Mouse (Mus musculus) layer of hippocampus, adult 2 months (tissue): ENCODE results near the gene Rbm25. TPM values are rescaled to one million over a fixed set of nuclear protein-coding genes. Genes with fewer than 3 reads are reported as not detected.
"Not testable (repeated sequence)": the region's sequence is repeated elsewhere in the genome, so short reads cannot be mapped to it uniquely, and the experiment has no call there.

Experiments used
- DNase-seq, 2 experiments: peaks; one replicate each; pipeline ENCODE4 v3.0.0; 2022; ENCODE audit warnings: low spot score in 2 of 2
- H3K27ac ChIP-seq: fragments of 200-600 bp; 2 replicates; pipeline ENCODE4 v1.8.1; 2022
- H3K4me3 ChIP-seq: fragments of 200-600 bp; 2 replicates; pipeline ENCODE4 v1.8.1; 2022; ENCODE audit warnings: mild to moderate bottlenecking
- CTCF ChIP-seq: fragments of 200-600 bp; conservative IDR thresholded peaks from 2 replicates; pipeline ENCODE4 v1.8.1; 2022; ENCODE audit warnings: antibody characterized with exemption, mild to moderate bottlenecking, moderate library complexity
- total RNA-seq, 2 experiments: library from RNA; stranded (reverse); gene quantifications; 2 replicates each; pipeline ENCODE4 v1.2.3; 2021

Rbm25 gene
- total RNA-seq, 2 experiments from 2014 or later: 130 to 143 TPM

DNA sequence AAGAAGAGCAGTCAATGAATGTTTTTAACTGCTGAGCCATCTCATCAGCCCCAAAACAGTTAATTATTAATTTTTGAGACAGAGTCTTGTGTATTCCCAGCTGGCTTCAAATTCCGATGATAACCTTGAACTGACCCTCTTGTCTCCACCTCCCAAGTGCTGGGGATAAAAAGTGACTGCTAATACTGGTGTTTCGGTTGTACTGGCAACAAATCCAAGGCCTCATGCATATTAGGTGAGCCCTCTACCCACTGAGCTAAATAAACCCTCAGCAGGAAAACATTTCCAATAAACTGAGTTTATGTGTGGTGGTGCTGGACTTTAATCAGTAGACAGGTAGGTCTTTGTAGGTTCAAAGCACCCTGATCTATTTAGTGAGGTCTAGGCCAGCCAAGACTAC is 12.1 kb upstream of the Rbm25 start:
- no peak for TF ChIP-seq CTCF
- Histone ChIP-seq H3K4me3 (no peak overlapping the region), H3K27ac (no peak overlapping the region)
- no peak for DNase-seq

DNA sequence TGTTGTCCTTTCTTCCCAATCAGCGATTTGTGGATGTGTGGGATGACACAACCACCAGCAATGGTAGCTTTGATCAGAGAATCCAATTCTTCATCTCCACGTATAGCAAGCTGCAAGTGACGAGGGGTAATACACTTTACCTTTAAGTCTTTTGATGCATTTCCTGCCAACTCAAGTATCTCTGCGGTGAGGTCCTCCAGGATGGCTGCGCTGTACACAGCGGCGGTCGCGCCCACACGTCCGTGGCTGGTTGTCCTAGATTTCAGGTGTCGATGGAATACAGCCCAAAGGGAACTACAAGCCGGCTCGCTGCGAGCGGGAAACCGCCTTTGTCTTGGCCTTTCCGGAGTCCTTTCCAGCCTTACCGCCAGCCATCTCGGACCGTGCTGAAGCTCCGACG is 10.3 kb upstream of the Rbm25 start:
- not testable (repeated sequence) for H3K4me3 ChIP-seq, H3K27ac ChIP-seq, DNase-seq

DNA sequence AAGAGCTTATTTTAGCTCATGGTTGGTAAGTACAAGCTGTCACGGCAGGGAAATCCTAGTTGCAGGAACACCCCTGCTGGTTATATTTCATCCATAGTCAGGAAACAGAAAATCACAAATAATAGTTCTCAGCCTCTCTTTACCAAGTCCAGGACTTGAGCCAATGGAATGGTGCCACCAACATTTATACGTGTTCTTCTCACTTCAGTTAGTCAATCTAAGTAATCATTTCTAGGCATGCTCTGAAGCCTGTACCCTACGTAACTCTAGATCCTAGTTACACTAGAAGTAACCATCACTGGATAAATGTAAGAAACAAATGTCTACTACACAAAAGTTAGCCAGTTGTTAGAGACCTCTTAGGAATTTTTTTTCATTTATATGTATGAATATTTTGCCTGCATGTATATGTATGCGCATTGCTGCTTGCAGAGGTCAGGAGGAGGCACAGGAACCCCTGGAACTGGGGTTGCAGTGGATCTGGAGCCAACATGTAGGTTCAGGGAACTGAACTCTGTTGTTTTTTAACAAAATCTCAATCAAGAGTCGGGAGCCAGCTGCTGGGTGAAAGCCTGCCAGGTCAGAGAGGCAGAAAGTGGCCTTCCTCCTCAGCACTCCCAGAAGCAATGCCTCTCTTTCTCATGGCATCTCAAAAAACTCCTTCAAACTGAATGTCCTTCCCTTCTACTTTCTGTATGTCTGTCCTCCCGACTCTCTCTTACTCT is 8.8 kb upstream of the Rbm25 start:
- no peak for DNase-seq
- no peak for TF ChIP-seq CTCF
- H3K27ac ChIP-seq: no peak overlapping the region
- H3K4me3 ChIP-seq: no peak overlapping the region

DNA sequence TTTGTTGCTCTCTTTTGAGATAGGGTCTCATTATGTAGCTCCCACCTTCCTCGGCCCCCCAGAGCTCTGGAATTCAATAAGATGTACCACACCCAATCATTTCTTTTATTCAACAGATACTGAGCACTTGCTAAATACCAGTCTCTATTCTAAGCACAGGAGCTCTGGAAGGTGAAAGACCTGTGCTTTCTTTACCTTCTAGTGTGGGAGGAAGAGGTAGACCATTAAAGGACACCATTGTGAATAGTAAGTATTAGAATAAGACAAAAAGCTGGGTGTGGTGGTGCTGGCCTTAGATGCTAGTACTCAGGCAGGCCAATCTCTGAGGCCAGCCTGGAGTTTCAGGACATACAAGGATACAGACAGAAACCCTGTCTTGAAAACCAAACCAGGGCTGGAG is 6.7 kb upstream of the Rbm25 start:
- no peak for TF ChIP-seq CTCF

DNA sequence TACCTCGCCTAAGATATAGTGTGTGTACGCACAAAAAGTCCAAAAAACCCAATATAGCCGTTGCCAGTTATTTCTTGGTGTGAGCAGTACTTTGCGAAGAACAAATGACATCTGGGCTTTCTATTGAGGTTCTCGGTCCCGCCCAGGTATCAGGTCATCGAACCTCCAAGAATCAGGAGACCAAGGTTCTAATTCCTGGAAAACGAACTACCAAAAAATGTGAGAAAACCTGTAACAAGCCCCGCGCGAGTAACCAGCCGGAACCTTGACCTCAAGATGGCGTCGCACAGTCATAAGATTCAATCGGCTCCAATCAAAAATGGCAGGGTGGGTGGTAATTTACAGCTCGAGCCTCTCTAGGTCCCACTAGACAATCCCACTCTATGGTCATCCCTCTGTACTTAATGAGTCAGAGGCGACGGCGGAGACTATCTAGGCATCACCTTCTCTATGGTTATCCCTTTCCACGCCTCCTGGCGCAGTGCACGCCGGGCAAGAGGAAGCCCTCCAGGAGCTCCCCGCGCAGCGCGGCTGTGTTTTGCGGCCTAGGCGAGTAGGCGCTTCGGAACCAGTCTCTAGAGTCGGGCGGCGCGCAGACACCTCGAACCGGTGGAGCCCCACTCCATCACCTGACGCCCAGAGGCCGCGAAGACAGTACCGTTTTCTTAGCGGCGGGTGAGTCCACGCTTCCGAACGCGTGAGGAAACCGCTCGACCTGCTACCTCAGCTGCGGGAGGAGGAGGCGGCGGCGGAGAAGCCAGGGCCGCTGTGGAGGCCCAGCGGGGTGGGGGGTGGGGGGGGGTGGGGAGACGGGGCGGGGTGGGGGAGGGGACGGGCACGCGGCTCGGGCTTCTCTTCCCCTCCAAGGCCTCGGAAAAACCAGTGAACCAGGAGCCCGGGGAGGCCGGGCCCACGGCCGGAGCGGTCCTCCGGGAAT is 975 bp downstream of the Rbm25 start:
- DNase-seq: peak; percentile 94 to 98
- TF ChIP-seq CTCF: peak; percentile 39
- peak overlapping the region; percentile 95 for H3K27ac ChIP-seq
- H3K4me3 ChIP-seq: peak overlapping the region; percentile 89

More for the DNA sequence above, 6.7 kb upstream of the Rbm25 start:
- no peak overlapping the region for H3K4me3 ChIP-seq
- DNase-seq: no peak
- H3K27ac ChIP-seq: no peak overlapping the region

DNA sequence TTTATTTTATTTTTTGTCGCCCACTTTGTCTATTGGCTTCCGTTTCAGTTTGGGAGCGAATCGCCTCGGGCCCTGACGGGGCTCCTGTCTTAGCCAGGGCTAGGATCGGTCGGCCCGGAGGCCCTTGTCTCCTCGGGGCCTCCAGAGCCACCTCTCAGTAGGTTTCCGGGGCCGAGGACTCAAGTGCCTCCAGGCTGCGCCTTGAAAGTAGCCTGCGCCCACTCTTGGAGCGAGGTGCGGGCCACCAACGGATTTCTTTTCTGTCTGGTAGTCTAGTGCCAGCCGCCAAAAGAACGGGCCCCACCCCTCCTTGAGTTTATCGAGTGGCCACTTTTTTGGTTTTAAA is 1.6 kb downstream of the Rbm25 start:
- peak; percentile 8 to 19 for DNase-seq
- peak overlapping the region; percentile 95 for H3K27ac ChIP-seq
- TF ChIP-seq CTCF: no peak
- H3K4me3 ChIP-seq: peak overlapping the region; percentile 89

DNA sequence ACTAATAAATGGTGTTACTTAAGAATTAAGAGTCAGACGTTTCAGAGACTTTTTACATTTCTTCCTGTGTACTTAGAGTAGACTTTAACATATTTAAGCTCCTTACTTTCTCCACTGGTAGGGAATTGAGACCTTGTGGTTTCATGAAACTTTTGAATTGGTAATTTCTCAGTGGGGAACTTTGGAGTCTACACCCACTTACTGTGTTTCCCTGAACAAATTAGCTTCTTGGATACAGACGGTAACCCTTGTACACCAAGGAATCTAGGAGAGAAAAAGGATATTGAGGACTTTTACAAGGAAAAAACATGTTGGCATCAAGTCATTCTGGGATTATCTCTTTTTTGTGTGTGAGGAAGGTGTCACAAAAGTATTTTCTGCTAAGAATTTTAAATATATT is 2.8 kb downstream of the Rbm25 start:
- DNase-seq: no peak
- Histone ChIP-seq H3K27ac (no peak overlapping the region), H3K4me3 (peak overlapping the region; percentile 89; the same call in 1 of the 2 replicates)
- TF ChIP-seq CTCF: no peak

DNA sequence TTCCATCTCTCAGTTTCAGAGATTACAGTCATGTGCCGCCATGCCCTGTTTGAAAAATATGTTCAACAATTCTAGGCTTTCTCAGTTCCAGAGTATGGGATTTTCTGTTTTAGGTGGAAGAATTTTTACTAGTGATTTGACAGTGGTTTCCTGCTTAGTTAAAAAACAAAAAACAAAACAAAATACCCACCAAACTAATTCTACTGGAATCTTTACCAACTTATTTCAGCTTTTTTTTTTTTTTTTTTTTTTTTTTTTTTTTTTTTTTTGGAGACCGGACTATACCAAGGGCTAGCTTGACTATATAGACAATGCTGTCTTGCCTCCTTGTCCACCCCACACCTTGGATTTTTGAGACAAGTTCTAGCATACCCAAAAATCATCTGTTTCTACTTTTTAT is 10.2 kb downstream of the Rbm25 start:
- DNase-seq: no peak
- TF ChIP-seq CTCF: no peak
- no peak overlapping the region for H3K4me3 ChIP-seq
- H3K27ac ChIP-seq: no peak overlapping the region

DNA sequence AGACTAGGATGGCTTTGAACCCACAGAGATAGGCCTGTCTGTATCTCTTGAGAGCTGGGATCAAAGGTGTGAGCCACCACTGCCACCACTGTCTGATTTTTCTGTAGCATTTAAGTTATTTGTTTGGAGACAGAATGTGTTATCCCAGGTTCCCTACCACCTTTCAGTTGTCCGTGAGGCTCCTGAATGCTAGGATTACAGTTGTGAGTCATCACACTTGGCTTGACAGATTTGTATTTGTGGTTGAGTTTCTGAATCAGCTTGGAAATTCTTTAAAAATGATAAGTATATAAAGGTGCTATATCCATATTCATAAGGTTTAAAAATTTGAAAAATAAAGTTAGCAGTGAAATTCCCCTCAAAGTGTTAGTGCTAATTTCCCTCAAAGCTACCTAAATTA is 12.1 kb downstream of the Rbm25 start:
- DNase-seq: no peak
- Histone ChIP-seq H3K27ac (no peak overlapping the region), H3K4me3 (no peak overlapping the region)
- no peak for TF ChIP-seq CTCF

DNA sequence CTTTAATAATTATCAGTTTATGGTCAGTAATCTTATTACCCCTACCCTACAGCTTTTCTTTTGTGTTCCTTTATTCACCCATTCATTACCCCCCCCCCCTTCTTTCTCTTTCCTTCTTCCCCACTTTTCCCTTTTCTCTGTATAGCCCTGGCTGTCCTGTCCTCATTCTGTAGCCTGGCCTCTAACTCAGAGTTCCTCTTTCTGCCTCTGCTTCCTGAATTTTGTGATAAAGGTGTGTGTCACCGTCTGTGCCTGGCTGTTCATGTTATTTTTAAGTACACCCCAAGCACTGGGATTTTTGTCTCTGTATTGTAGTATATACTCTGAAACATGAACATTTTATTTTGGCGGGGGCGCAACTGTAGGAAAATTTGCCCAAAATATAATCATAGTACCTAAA is 19.3 kb downstream of the Rbm25 start:
- no peak for TF ChIP-seq CTCF
- Histone ChIP-seq H3K27ac (no peak overlapping the region), H3K4me3 (no peak overlapping the region)
- no peak for DNase-seq

DNA sequence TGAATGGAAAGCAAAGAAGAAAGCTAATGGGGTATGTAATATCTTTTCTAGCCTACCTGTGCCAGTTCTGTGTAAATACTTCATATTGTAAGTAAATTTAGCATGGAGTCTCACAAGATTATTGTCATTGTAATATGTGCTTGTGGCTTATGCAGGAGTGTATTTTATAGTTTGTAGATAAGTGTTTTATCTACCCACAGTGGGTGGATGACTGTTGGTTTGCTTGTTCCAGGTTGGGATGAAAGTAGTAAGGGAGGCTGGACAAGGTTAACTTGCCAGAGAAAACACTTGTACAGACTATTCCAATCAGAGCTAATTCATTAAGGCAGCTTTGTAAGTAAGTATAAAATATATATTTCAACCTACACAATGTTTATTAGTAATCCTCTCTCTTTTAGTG is 20.4 kb downstream of the Rbm25 start:
- no peak for DNase-seq
- Histone ChIP-seq H3K27ac (no peak overlapping the region), H3K4me3 (no peak overlapping the region)
- TF ChIP-seq CTCF: no peak

DNA sequence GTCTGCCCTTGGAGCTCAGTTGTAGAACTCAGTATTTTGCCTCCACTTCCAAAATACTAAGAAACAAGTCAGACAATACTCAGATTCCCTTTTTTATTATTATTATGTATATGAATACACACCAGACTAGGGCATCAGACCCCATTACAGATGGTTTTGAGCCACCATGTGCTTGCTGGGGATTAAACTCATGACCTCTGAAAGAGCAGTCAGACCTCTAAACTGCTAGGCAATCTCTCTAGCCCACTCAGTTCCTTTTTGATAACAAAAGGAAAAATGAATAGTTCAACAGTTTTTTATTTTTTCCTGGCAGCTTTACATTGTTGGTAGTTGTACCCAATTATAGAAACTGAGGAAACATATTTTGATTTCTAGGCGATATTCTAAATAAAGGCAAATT is 54.4 kb downstream of the Rbm25 start:
- no peak for TF ChIP-seq CTCF
- DNase-seq: no peak

DNA sequence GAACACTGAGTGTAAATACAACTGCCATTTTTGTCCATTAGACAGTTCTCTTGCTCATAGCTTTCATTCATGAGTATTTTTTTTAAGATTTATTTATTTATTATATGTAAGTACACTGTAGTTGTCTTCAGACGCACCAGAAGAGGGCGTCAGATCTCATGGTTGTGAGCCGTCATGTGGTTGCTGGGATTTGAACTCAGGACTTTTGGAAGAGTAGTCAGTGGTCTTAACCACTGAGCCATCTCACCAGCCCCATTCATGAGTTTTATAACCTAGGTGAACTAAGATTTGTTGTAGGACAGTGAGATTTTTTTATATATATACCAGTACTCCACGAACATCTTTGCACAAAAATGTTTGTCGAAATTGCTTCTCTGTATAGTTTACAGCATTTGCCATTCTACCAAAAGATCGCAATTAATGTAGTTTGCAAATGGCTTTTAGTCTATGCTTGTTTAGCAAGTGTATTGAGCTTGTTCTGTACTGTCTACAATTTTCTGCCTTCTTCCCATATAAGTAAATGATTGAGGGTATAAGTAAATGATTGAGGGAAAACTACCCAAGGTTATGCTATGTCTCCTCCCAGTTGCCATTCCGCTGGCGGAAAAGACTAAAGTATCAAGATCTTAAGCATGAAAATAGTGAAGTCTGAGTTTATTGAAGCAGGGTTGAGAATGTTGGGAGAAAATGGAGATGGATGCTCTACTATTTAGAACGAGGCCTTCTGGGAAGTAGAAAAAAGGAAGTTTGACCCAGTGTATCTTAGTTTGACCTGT is 55.7 kb downstream of the Rbm25 start:
- TF ChIP-seq CTCF: peak; percentile 32
- no peak for DNase-seq
- Histone ChIP-seq H3K27ac (peak overlapping the region; percentile 95), H3K4me3 (no peak overlapping the region)

More for the DNA sequence above, 54.4 kb downstream of the Rbm25 start:
- no peak overlapping the region for H3K27ac ChIP-seq
- H3K4me3 ChIP-seq: no peak overlapping the region
